Mouse (Mus musculus): ENCODE measurements around the gene Tssk3. TPM values are rescaled to one million over a fixed set of nuclear protein-coding genes. Genes with fewer than 3 reads are reported as not detected.

The Tssk3 gene
- polyA plus RNA-seq, 1 experiment, result not detected

DNA sequence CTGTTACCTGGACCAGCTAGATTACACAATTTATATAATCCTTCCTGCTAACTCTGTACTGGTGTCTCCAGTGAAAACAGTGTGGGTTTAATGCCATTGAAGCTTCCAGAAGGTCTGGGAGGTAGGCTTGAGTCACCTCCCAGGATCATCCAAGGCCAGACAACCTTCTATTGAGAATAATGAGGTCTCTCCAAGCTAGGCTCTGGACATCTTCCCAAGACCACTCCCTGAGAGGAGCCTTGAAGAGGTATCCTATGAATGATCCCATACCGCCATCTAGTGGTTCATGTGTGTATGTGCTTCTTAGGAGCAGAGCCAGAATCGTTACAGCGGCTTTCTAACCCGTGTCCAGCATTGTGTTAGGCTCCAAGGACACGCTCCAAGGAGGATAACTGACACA lies 35.6 kb downstream of the Tssk3 start:
- no peak overlapping the region for H3K27ac ChIP-seq (ENCODE audit: insufficient read depth, low read length)
- TF ChIP-seq CTCF (IDR thresholded peaks at IDR 0.05; ENCODE audit: borderline replicate concordance, insufficient read depth, low read length), result no peak; the same call in 1 of the 2 replicates
- no peak for TF ChIP-seq POLR2A (IDR thresholded peaks at IDR 0.05; ENCODE audit: low read depth, low read length)
- no peak overlapping the region for H3K4me3 ChIP-seq (ENCODE audit: insufficient read depth, low read length)
- H3K4me1 ChIP-seq (ENCODE audit: control insufficient read depth, insufficient read depth, low read length), result no peaks in the 10 kb centered on the region

GRCm38 (mm10) chr4:129451471-129452169 lies 39.2 kb downstream of the Tssk3 start:
- H3K4me1 ChIP-seq (ENCODE audit: control insufficient read depth, insufficient read depth, low read length), result no peaks in the 10 kb centered on the region
- H3K27ac ChIP-seq (ENCODE audit: insufficient read depth, low read length), result no peak overlapping the region
- TF ChIP-seq CTCF (IDR thresholded peaks at IDR 0.05; ENCODE audit: borderline replicate concordance, insufficient read depth, low read length) (no peak), POLR2A (IDR thresholded peaks at IDR 0.05; ENCODE audit: low read depth, low read length) (no peak)

GRCm38 (mm10) chr4:129450851-129451250 lies 40.0 kb downstream of the Tssk3 start:
- Histone ChIP-seq H3K4me1 (ENCODE audit: control insufficient read depth, insufficient read depth, low read length) (no peaks in the 10 kb centered on the region), H3K4me3 (ENCODE audit: insufficient read depth, low read length) (no peak overlapping the region), H3K27ac (ENCODE audit: insufficient read depth, low read length) (no peak overlapping the region)
- TF ChIP-seq POLR2A (IDR thresholded peaks at IDR 0.05; ENCODE audit: low read depth, low read length) (no peak), CTCF (IDR thresholded peaks at IDR 0.05; ENCODE audit: borderline replicate concordance, insufficient read depth, low read length) (no peak)

More at GRCm38 (mm10) chr4:129451471-129452169, 39.2 kb downstream of the Tssk3 start:
- no peak overlapping the region for H3K4me3 ChIP-seq (ENCODE audit: insufficient read depth, low read length)

- TF ChIP-seq CTCF (IDR thresholded peaks at IDR 0.05; ENCODE audit: borderline replicate concordance, insufficient read depth, low read length) (no peak), POLR2A (IDR thresholded peaks at IDR 0.05; ENCODE audit: low read depth, low read length) (no peak)
- Histone ChIP-seq H3K4me1 (ENCODE audit: control insufficient read depth, insufficient read depth, low read length) (no peaks in the 10 kb centered on the region), H3K27ac (ENCODE audit: insufficient read depth, low read length) (no peak overlapping the region), H3K4me3 (ENCODE audit: insufficient read depth, low read length) (no peak overlapping the region)
These were observed 42.1 kb downstream of the Tssk3 start for GRCm38 (mm10) chr4:129448713-129449112.

- TF ChIP-seq CTCF (IDR thresholded peaks at IDR 0.05; ENCODE audit: borderline replicate concordance, insufficient read depth, low read length), result no peak
- TF ChIP-seq POLR2A (IDR thresholded peaks at IDR 0.05; ENCODE audit: low read depth, low read length), result no peak
- H3K4me1 ChIP-seq (ENCODE audit: control insufficient read depth, insufficient read depth, low read length), result no peaks in the 10 kb centered on the region
- H3K27ac ChIP-seq (ENCODE audit: insufficient read depth, low read length), result no peak overlapping the region
- no peak overlapping the region for H3K4me3 ChIP-seq (ENCODE audit: insufficient read depth, low read length)
These were observed 42.9 kb downstream of the Tssk3 start for GRCm38 (mm10) chr4:129447778-129448563.

- Histone ChIP-seq H3K4me3 (ENCODE audit: insufficient read depth, low read length) (no peak overlapping the region), H3K4me1 (ENCODE audit: control insufficient read depth, insufficient read depth, low read length) (no peaks in the 10 kb centered on the region), H3K27ac (ENCODE audit: insufficient read depth, low read length) (no peak overlapping the region)
- no peak for TF ChIP-seq POLR2A (IDR thresholded peaks at IDR 0.05; ENCODE audit: low read depth, low read length)
- TF ChIP-seq CTCF (IDR thresholded peaks at IDR 0.05; ENCODE audit: borderline replicate concordance, insufficient read depth, low read length), result no peak
These were observed 43.5 kb downstream of the Tssk3 start for GRCm38 (mm10) chr4:129447360-129447759.

- Histone ChIP-seq H3K27ac (ENCODE audit: insufficient read depth, low read length) (no peak overlapping the region), H3K4me1 (ENCODE audit: control insufficient read depth, insufficient read depth, low read length) (no peaks in the 10 kb centered on the region), H3K4me3 (ENCODE audit: insufficient read depth, low read length) (no peak overlapping the region)
- TF ChIP-seq POLR2A (IDR thresholded peaks at IDR 0.05; ENCODE audit: low read depth, low read length), result no peak
- TF ChIP-seq CTCF (IDR thresholded peaks at IDR 0.05; ENCODE audit: borderline replicate concordance, insufficient read depth, low read length), result no peak
These were observed 49.7 kb downstream of the Tssk3 start for GRCm38 (mm10) chr4:129441145-129441544.

DNA sequence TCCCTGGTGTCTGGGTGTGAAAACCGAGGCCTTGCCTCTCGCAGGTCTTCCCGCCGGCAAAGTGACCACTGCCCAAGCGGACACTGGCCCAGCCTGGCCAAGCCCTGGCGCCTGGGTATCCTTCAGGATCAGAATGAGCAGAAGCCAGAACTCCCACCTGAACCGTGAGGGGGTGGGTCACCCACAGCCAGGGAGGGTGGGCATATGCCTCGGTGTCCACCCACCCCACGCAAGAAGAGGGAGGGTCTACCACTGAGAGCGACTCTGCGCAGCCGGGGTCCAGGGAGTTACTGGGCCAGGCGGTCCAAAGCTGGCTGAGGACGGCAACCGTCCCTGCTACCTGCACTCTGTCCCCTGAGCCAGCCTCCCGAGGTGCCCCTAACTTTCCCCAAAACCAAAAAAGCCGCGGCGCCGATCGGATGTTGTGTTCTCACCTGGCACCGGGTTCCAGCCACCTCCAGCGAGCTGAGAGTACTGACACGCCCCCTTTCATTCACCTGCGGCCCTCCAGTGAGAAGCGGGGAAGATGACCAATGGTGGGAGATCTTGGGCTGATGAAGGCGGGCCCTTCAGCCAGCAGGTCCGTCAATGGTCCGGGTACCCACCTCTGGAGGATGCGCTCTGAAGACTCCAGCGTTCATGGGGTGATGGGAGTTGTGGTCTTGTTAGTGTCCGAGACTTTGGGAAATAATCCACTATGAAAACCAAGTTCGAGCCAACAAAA lies 50.3 kb downstream of the Tssk3 start, which contains the start of gene Zbtb8b:
Gene Zbtb8b, minus strand, starts transcription at position 514 of the 724 bp plus-strand sequence.
- H3K4me1 ChIP-seq (ENCODE audit: control insufficient read depth, insufficient read depth, low read length), result no peaks in the 10 kb centered on the region
- no peak within 1 kb of the TSS for H3K4me3 ChIP-seq (ENCODE audit: insufficient read depth, low read length)
- no peak within 1 kb of the TSS for H3K27ac ChIP-seq (ENCODE audit: insufficient read depth, low read length)
- TF ChIP-seq CTCF (IDR thresholded peaks at IDR 0.05; ENCODE audit: borderline replicate concordance, insufficient read depth, low read length) (no peak), POLR2A (IDR thresholded peaks at IDR 0.05; ENCODE audit: low read depth, low read length) (no peak)

Other genes with a start within 250 kb of the Tssk3 start
- 7.0 and 11.0 TPM in 2 replicates for gene C77080, start 229.6 kb downstream of the Tssk3 start, polyA plus RNA-seq (2011; ENCODE audit: insufficient read length, low read depth, missing spikeins)
- gene Sync, start 203.4 kb downstream of the Tssk3 start, polyA plus RNA-seq (2011; ENCODE audit: insufficient read length, low read depth, missing spikeins), result 9.4 and 15.0 TPM in 2 replicates
- gene Rbbp4, start 155.7 kb downstream of the Tssk3 start, polyA plus RNA-seq (2011; ENCODE audit: insufficient read length, low read depth, missing spikeins), result 183 and 229 TPM in 2 replicates
- gene Zbtb8os, start 155.3 kb downstream of the Tssk3 start, polyA plus RNA-seq (2011; ENCODE audit: insufficient read length, low read depth, missing spikeins), result 91.1 and 110 TPM in 2 replicates
- gene Zbtb8a, start 112.9 kb downstream of the Tssk3 start, polyA plus RNA-seq (2011; ENCODE audit: insufficient read length, low read depth, missing spikeins), result 5.0 and 6.9 TPM in 2 replicates
- gene Zbtb8b, start 50.2 kb downstream of the Tssk3 start, polyA plus RNA-seq (2011; ENCODE audit: insufficient read length, low read depth, missing spikeins), result not detected in 2 replicates
- 23.9 and 35.3 TPM in 2 replicates for gene Bsdc1, start 29.4 kb downstream of the Tssk3 start, polyA plus RNA-seq (2011; ENCODE audit: insufficient read length, low read depth, missing spikeins)
- not detected in 2 replicates for gene Fam229a, start 168 bp upstream of the Tssk3 start, polyA plus RNA-seq (2011; ENCODE audit: insufficient read length, low read depth, missing spikeins)
- 131 and 157 TPM in 2 replicates for gene Marcksl1, start 22.6 kb upstream of the Tssk3 start, polyA plus RNA-seq (2011; ENCODE audit: insufficient read length, low read depth, missing spikeins)
- 150 and 156 TPM in 2 replicates for gene Hdac1, start 51.7 kb upstream of the Tssk3 start, polyA plus RNA-seq (2011; ENCODE audit: insufficient read length, low read depth, missing spikeins)
- gene Lck, start 82.6 kb upstream of the Tssk3 start, polyA plus RNA-seq (2011; ENCODE audit: insufficient read length, low read depth, missing spikeins), result 3.0 and 5.2 TPM in 2 replicates
- gene Fam167b, start 87.5 kb upstream of the Tssk3 start, polyA plus RNA-seq (2011; ENCODE audit: insufficient read length, low read depth, missing spikeins), result not detected in 2 replicates
- 217 and 251 TPM in 2 replicates for gene Eif3i, start 109.6 kb upstream of the Tssk3 start, polyA plus RNA-seq (2011; ENCODE audit: insufficient read length, low read depth, missing spikeins)
- gene Tmem234, start 109.6 kb upstream of the Tssk3 start, polyA plus RNA-seq (2011; ENCODE audit: insufficient read length, low read depth, missing spikeins), result 110 and 112 TPM in 2 replicates
- 0.68 TPM in 1 of 2 replicates, not detected in the other for gene Dcdc2b, start 123.2 kb upstream of the Tssk3 start, polyA plus RNA-seq (2011; ENCODE audit: insufficient read length, low read depth, missing spikeins)
- 19.5 TPM in 2 replicates for gene Iqcc, start 128.1 kb upstream of the Tssk3 start, polyA plus RNA-seq (2011; ENCODE audit: insufficient read length, low read depth, missing spikeins)
- 11.7 and 13.6 TPM in 2 replicates for gene Ccdc28b, start 132.9 kb upstream of the Tssk3 start, polyA plus RNA-seq (2011; ENCODE audit: insufficient read length, low read depth, missing spikeins)
- gene Txlna, start 150.0 kb upstream of the Tssk3 start, polyA plus RNA-seq (2011; ENCODE audit: insufficient read length, low read depth, missing spikeins), result 52.8 and 56.2 TPM in 2 replicates
- 80.7 and 84.3 TPM in 2 replicates for gene Kpna6, start 181.7 kb upstream of the Tssk3 start, polyA plus RNA-seq (2011; ENCODE audit: insufficient read length, low read depth, missing spikeins)
- gene Tmem39b, start 205.8 kb upstream of the Tssk3 start, polyA plus RNA-seq (2011; ENCODE audit: insufficient read length, low read depth, missing spikeins), result 15.4 and 19.1 TPM in 2 replicates

Data from embryonic fibroblast, embryonic 13.5 days (primary cell).